ENCODE assay signal across 8 mouse cellular contexts in the genomic region with DNA sequence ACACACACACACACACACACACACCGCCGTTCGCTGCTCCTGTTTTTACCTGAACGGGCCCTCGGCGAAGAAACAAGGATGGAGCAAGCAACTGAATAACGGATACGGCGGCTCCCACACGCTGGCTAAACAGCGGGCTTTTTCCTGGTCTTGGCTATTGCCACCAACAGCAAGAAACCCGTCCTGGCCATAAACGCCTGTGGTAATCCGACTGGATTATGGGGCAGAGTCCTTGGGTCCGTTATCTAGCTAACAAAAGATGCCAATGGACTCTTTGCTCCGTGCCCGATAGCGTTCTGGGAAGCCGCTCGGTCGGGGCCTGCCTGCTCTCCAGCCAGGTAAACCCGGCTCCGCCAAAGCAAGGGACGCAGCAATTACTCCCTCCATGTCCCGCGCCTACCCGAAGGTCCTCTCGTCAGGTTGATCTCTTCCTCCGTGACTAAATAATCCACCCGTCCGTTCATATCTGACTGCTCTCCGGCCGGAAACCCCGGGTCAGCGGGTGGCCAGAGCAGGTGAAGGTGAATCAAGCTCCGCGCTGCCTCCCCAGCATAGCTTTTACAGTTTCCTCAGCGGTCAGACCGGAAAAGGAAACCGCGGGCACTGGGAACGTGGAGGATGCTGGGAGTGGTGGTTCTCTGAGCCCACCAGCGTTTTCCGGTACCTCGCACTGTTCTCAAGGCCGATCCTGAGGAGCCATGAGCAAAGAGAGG. TPM values are rescaled to one million over a fixed set of nuclear protein-coding genes. Genes with fewer than 3 reads are reported as not detected.
DNase-seq lines count a peak whose midpoint lies in the region; ATAC-seq lines count a peak whose summit lies in the region.

A gene (minus strand): TSS at position 590 of the 713 bp plus-strand sequence.
A gene (minus strand): TSS at position 596 of the 713 bp plus-strand sequence.

- no peaks in the 10 kb centered on the region for H3K27me3 ChIP-seq in intestine, embryonic 14.5 days (replicated peaks; ENCODE audit: control insufficient read depth, insufficient read depth, low read length)

- under 1% methylated on average over 46 of the region's 46 CpGs for WGBS in intestine, embryonic 14.5 days

- peak; percentile 91 for ATAC-seq in intestine, embryonic 14.5 days (replicated peaks; ENCODE audit: low FRiP score, low TSS enrichment, low read depth)

- peak; percentile 75 to 76 for DNase-seq in adrenal gland, adult 18-20 months (ENCODE audit: low spot score in 2 of 2)
- peak; percentile 93 for DNase-seq in embryo, embryonic 11 days
- peak; percentile 73 for DNase-seq in gastrocnemius, postnatal 25 days
- peak; percentile 91 for DNase-seq in intestine, embryonic 14.5 days (ENCODE audit: low spot score)
- peak; percentile 77 to 87 for DNase-seq in left cerebral cortex, postnatal 14 days (ENCODE audit: low spot score in 2 of 2)
- peak; percentile 80 for DNase-seq in mesoderm, embryonic 11.5 days (ENCODE audit: low read depth, low spot score)
- peak; percentile 85 to 87 for DNase-seq in right cerebral cortex, postnatal 36 days (ENCODE audit: low spot score in 2 of 2)
- peak; percentile 91 for DNase-seq in yolk sac, embryonic 10.5 days (ENCODE audit: low spot score)

- no peaks in the 10 kb centered on the region for H3K9me3 ChIP-seq in intestine, embryonic 14.5 days (ENCODE audit: control insufficient read depth, low read length)

- peaks cover 5% of the 10 kb centered on the region; the same call in 1 of the 2 replicates for H3K4me1 ChIP-seq in intestine, embryonic 14.5 days (replicated peaks; ENCODE audit: control insufficient read depth, insufficient read depth, low read length)

- H3K27ac ChIP-seq in intestine, embryonic 14.5 days (ENCODE audit: low read depth): peak within 1 kb of the TSS; percentile 75

- peak within 1 kb of the TSS; percentile 78 for H3K9ac ChIP-seq in intestine, embryonic 14.5 days (ENCODE audit: low read length)

- no peaks in the 10 kb centered on the region for H3K36me3 ChIP-seq in intestine, embryonic 14.5 days (ENCODE audit: control insufficient read depth, insufficient read depth, low read length)

- H3K4me2 ChIP-seq in intestine, embryonic 14.5 days (ENCODE audit: low read length): peak within 1 kb of the TSS; percentile 67

- intact Hi-C loops in left cerebral cortex, postnatal 14 days (cut with DNase I): no loop called here

- peak within 1 kb of the TSS; percentile 90 for H3K4me3 ChIP-seq in intestine, embryonic 14.5 days (ENCODE audit: low read depth, low read length)

RNA-seq across cellular contexts. Expression of the first gene that starts in this region (rescaled TPM):
- 10 to 100 TPM; 37.2 to 40.4 TPM for total RNA-seq in adrenal gland, adult 18-20 months (2021)
- total RNA-seq in gastrocnemius, postnatal 25 days (2021): 10 to 100 TPM; 34.2 to 37.1 TPM
- 27.3 and 30.5 TPM in 2 replicates for polyA plus RNA-seq in intestine, embryonic 14.5 days (2014; fragmentation: Nextera tagmentation; extraction: Ambion mirVana)
- 10 to 100 TPM; 35.1 to 38.3 TPM for total RNA-seq in left cerebral cortex, postnatal 14 days (2021)

RNA-seq across cellular contexts. Expression of the second gene that starts in this region (rescaled TPM):
- total RNA-seq in adrenal gland, adult 18-20 months (2021): 10 to 100 TPM; 30.3 to 32.5 TPM
- 10 to 100 TPM; 31.3 to 40.4 TPM for total RNA-seq in gastrocnemius, postnatal 25 days (2021)
- 35.5 and 39.7 TPM in 2 replicates for polyA plus RNA-seq in intestine, embryonic 14.5 days (2014; fragmentation: Nextera tagmentation; extraction: Ambion mirVana)
- total RNA-seq in left cerebral cortex, postnatal 14 days (2021): 10 to 100 TPM; 23.3 to 24.0 TPM

Comparison
In these comparisons a context has a peak if more than half of its experiments do, and no peak if none do; other contexts are left out.
1. Peak in every context shown above with its lines: DNase-seq, ATAC-seq, H3K4me3 ChIP-seq and H3K27ac ChIP-seq.